Mouse (Mus musculus) megakaryocyte, embryonic 14.5 days (primary cell): ENCODE data around the gene BC017158.

Experiments used
- FLI1 ChIP-seq: IDR thresholded peaks from 2 replicates; pipeline ENCODE4 v1.6.1; 2012; ENCODE audit warnings: low read length, inconsistent platforms, mixed read lengths
- GATA1 ChIP-seq: IDR thresholded peaks from 3 replicates; pipeline ENCODE4 v1.6.1; 2012; ENCODE audit warnings: mixed read lengths, low read length, inconsistent platforms, borderline replicate concordance

DNA sequence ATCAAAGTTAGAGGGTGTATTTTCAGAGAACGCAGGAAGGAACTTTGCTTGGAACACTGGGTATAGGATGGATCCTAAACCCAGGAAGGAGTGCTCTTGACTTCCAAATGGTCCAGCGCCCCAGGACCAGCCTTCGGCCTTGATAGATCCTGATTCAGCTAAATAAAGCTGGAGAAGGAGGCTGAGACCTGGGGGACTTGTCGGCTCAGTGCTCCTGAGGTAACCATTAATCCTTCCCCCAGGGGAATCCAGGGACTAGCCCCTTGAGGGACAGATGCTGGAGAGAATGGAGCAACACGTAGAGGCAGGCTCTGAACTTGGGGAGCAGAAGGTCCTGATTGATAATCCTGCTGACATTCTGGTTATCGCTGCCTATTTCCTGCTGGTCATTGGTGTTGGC is 32.6 kb downstream of the BC017158 start, which contains the start of gene Slc5a2:
- TF ChIP-seq GATA1: no peak
- TF ChIP-seq FLI1: no peak
